Mouse (Mus musculus) intestine, postnatal 0 days (tissue): ENCODE measurements around the gene Rad9b. TPM values are rescaled to one million over a fixed set of nuclear protein-coding genes. Genes with fewer than 3 reads are reported as not detected.

Experiments
- ATAC-seq: fragments of 200-750 bp; cut with Nextera tagmentation; 2 replicates; pipeline ENCODE4 v1.8.0; 2017; ENCODE audit warnings: mild to moderate bottlenecking, moderate TSS enrichment, moderate library complexity
- H3K27ac ChIP-seq: fragments of 300-500 bp; sonication (generic); 2 replicates; pipeline ENCODE4 v1.5.1; 2014; ENCODE audit warnings: mild to moderate bottlenecking, low read depth, low read length, moderate library complexity
- H3K27me3 ChIP-seq: fragments of 300-500 bp; sonication (generic); replicated peaks from 2 replicates; pipeline ENCODE4 v1.6.1; 2014; ENCODE audit warnings: low read length, mixed read lengths; ENCODE audit not compliant: control insufficient read depth, insufficient read depth
- H3K36me3 ChIP-seq: fragments of 300-500 bp; sonication (generic); 2 replicates; pipeline ENCODE4 v1.6.1; 2014; ENCODE audit warnings: mild to moderate bottlenecking, moderate library complexity; ENCODE audit not compliant: control insufficient read depth, insufficient read depth
- H3K4me1 ChIP-seq: fragments of 300-500 bp; sonication (generic); replicated peaks from 2 replicates; pipeline ENCODE4 v1.6.1; 2014; ENCODE audit warnings: antibody characterized with exemption, low read length, mixed read lengths; ENCODE audit not compliant: control insufficient read depth, insufficient read depth
- H3K4me2 ChIP-seq: fragments of 300-500 bp; sonication (generic); replicated peaks from 2 replicates; pipeline ENCODE4 v1.6.1; 2014; ENCODE audit warnings: low read depth, mild to moderate bottlenecking, moderate library complexity
- H3K4me3 ChIP-seq: fragments of 300-500 bp; sonication (generic); 2 replicates; pipeline ENCODE4 v1.5.1; 2014; ENCODE audit warnings: low read depth, low read length
- H3K9ac ChIP-seq: fragments of 300-500 bp; sonication (generic); 2 replicates; pipeline ENCODE4 v1.6.1; 2014; ENCODE audit warnings: mild to moderate bottlenecking, low read depth, low read length
- H3K9me3 ChIP-seq: fragments of 300-500 bp; sonication (generic); 2 replicates; pipeline ENCODE4 v1.6.1; 2016; ENCODE audit warnings: mixed run types; ENCODE audit not compliant: control insufficient read depth
- CTCF ChIP-seq: sonication (generic); IDR thresholded peaks from 2 replicates; pipeline ENCODE4 v1.5.1; 2016; ENCODE audit warnings: low read depth, mild to moderate bottlenecking, control low read depth, antibody characterized with exemption, moderate library complexity
- WGBS: fragments of 180-500 bp; shearing (Covaris S2); extraction: QIAGEN DNeasy Blood & Tissue Kit; methylation state at CpG from one replicate; pipeline ENCODE4 v1.1.7; 2014; 5-methylcytosine and 5-hydroxymethylcytosine counted together
- polyA plus RNA-seq: library from polyadenylated mRNA; unstranded; fragments of >200 nt; fragmentation: Nextera tagmentation; extraction: Ambion mirVana; gene quantifications from 2 replicates; pipeline ENCODE4 v1.2.1, GENCODE M21; 2015

Gene Rad9b
- polyA plus RNA-seq, 1 experiment from 2014 or later: 4.6 TPM

GRCm38 (mm10) chr5:122343768-122344167, 10.3 kb downstream of the Rad9b start:
- no peak for TF ChIP-seq CTCF
- H3K4me1 ChIP-seq: no peaks in the 10 kb centered on the region
- peak overlapping the region; percentile 33; the same call in 1 of the 2 replicates for H3K4me2 ChIP-seq
- 28% methylated on average over 7 of the region's 7 CpGs for WGBS
- H3K4me3 ChIP-seq: no peak overlapping the region
- no peak overlapping the region for H3K9ac ChIP-seq
- H3K27ac ChIP-seq: peak overlapping the region; percentile 68
- H3K9me3 ChIP-seq: no peaks in the 10 kb centered on the region
- peak; percentile 94 for ATAC-seq
- H3K27me3 ChIP-seq: no peaks in the 10 kb centered on the region
- H3K36me3 ChIP-seq: no peaks in the 10 kb centered on the region

- no peak overlapping the region for H3K27ac ChIP-seq
- H3K36me3 ChIP-seq: no peaks in the 10 kb centered on the region
- no peak overlapping the region for H3K9ac ChIP-seq
- H3K27me3 ChIP-seq: no peaks in the 10 kb centered on the region
- no peaks in the 10 kb centered on the region for H3K4me1 ChIP-seq
- ATAC-seq: no peak
- TF ChIP-seq CTCF: no peak
- no peak overlapping the region for H3K4me2 ChIP-seq
- H3K9me3 ChIP-seq: no peaks in the 10 kb centered on the region
- H3K4me3 ChIP-seq: no peak overlapping the region
- 65% methylated on average over 1 of the region's 1 CpGs for WGBS
Observed at GRCm38 (mm10) chr5:122342874-122343273, 11.2 kb downstream of the Rad9b start.

GRCm38 (mm10) chr5:122336554-122337294, 17.3 kb downstream of the Rad9b start:
- Histone ChIP-seq H3K27me3 (no peaks in the 10 kb centered on the region), H3K27ac (no peak overlapping the region), H3K4me1 (no peaks in the 10 kb centered on the region), H3K4me2 (no peak overlapping the region), H3K4me3 (no peak overlapping the region), H3K9me3 (no peaks in the 10 kb centered on the region), H3K36me3 (no peaks in the 10 kb centered on the region), H3K9ac (no peak overlapping the region)
- ATAC-seq: no peak
- no peak for TF ChIP-seq CTCF
- WGBS: 87% methylated on average over 7 of the region's 7 CpGs

GRCm38 (mm10) chr5:122334682-122335081, 19.4 kb downstream of the Rad9b start:
- TF ChIP-seq CTCF: no peak
- peak; percentile 65 for ATAC-seq
- H3K4me3 ChIP-seq: no peak overlapping the region
- no peaks in the 10 kb centered on the region for H3K9me3 ChIP-seq
- no peaks in the 10 kb centered on the region for H3K36me3 ChIP-seq
- no peak overlapping the region for H3K27ac ChIP-seq
- H3K4me2 ChIP-seq: no peak overlapping the region
- H3K9ac ChIP-seq: no peak overlapping the region
- no peaks in the 10 kb centered on the region for H3K27me3 ChIP-seq
- 67% methylated on average over 3 of the region's 3 CpGs for WGBS
- no peaks in the 10 kb centered on the region; the same call in 1 of the 2 replicates for H3K4me1 ChIP-seq

GRCm38 (mm10) chr5:122330269-122330668, 23.8 kb downstream of the Rad9b start:
- Histone ChIP-seq H3K4me2 (no peak overlapping the region), H3K27me3 (no peaks in the 10 kb centered on the region), H3K9me3 (no peaks in the 10 kb centered on the region), H3K9ac (no peak overlapping the region), H3K4me3 (no peak overlapping the region), H3K27ac (no peak overlapping the region), H3K36me3 (peaks cover 17% of the 10 kb centered on the region), H3K4me1 (no peaks in the 10 kb centered on the region; the same call in 1 of the 2 replicates)
- TF ChIP-seq CTCF: peak; percentile 44
- no peak for ATAC-seq
- WGBS: 65% methylated on average over 4 of the region's 4 CpGs

- no peak for ATAC-seq
- 89% methylated on average over 3 of the region's 3 CpGs for WGBS
- no peak for TF ChIP-seq CTCF
Observed at GRCm38 (mm10) chr5:122327283-122327682, 26.8 kb downstream of the Rad9b start.

More at GRCm38 (mm10) chr5:122327283-122327682, 26.8 kb downstream of the Rad9b start:
- H3K36me3 ChIP-seq: peaks cover 32% of the 10 kb centered on the region
- no peaks in the 10 kb centered on the region for H3K9me3 ChIP-seq
- no peak overlapping the region for H3K4me2 ChIP-seq
- H3K4me1 ChIP-seq: no peaks in the 10 kb centered on the region; the same call in 1 of the 2 replicates
- H3K9ac ChIP-seq: no peak overlapping the region
- H3K4me3 ChIP-seq: no peak overlapping the region
- no peaks in the 10 kb centered on the region for H3K27me3 ChIP-seq
- H3K27ac ChIP-seq: no peak overlapping the region
